Mouse (Mus musculus) limb, embryonic 12.5 days (tissue): Measurements from ENCODE around the gene Mrps27. TPM values are rescaled to one million over a fixed set of nuclear protein-coding genes. Genes with fewer than 3 reads are reported as not detected.

Source experiments
- ATAC-seq: fragments of 200-750 bp; cut with Nextera tagmentation; 2 replicates; pipeline ENCODE4 v1.8.0; 2017; ENCODE audit warnings: low read depth, moderate TSS enrichment; ENCODE audit not compliant: insufficient number of reproducible peaks, insufficient read depth, low FRiP score, low TSS enrichment
- H3K27ac ChIP-seq: fragments of 300-500 bp; sonication (generic); 2 replicates; pipeline ENCODE4 v1.5.1; 2016; ENCODE audit warnings: mild to moderate bottlenecking, moderate library complexity
- H3K27me3 ChIP-seq: fragments of 300-500 bp; sonication (generic); 2 replicates; pipeline ENCODE4 v1.6.1; 2016; ENCODE audit warnings: mild to moderate bottlenecking, moderate library complexity
- H3K36me3 ChIP-seq: fragments of 300-500 bp; sonication (generic); 2 replicates; pipeline ENCODE4 v1.6.1; 2016; ENCODE audit warnings: mild to moderate bottlenecking, moderate library complexity
- H3K4me1 ChIP-seq: fragments of 300-500 bp; sonication (generic); replicated peaks from 2 replicates; pipeline ENCODE4 v1.6.1; 2016
- H3K4me2 ChIP-seq: fragments of 300-500 bp; sonication (generic); 2 replicates; pipeline ENCODE4 v1.6.1; 2016; ENCODE audit warnings: mild to moderate bottlenecking, moderate library complexity
- H3K4me3 ChIP-seq: fragments of 300-500 bp; sonication (generic); replicated peaks from 2 replicates; pipeline ENCODE4 v1.5.1; 2016; ENCODE audit warnings: mild to moderate bottlenecking
- H3K9ac ChIP-seq: fragments of 300-500 bp; sonication (generic); replicated peaks from 2 replicates; pipeline ENCODE4 v1.6.1; 2016; ENCODE audit warnings: mild to moderate bottlenecking, moderate library complexity
- H3K9me3 ChIP-seq: fragments of 300-500 bp; sonication (generic); 2 replicates; pipeline ENCODE4 v1.6.1; 2016; ENCODE audit warnings: mild to moderate bottlenecking, moderate library complexity
- WGBS: fragments of 180-500 bp; shearing (Covaris S2); methylation state at CpG from one replicate; pipeline ENCODE4 v1.1.7; 2016; 5-methylcytosine and 5-hydroxymethylcytosine counted together
- polyA plus RNA-seq: library from polyadenylated mRNA; unstranded; fragments of >200 nt; fragmentation: Nextera tagmentation; extraction: Ambion mirVana; gene quantifications from 2 replicates; pipeline ENCODE4 v1.2.1, GENCODE M21; 2016

Mrps27 gene
- polyA plus RNA-seq, 1 experiment from 2014 or later = 66.2 TPM

- Histone ChIP-seq H3K9me3 (no peaks in the 10 kb centered on the region), H3K9ac (no peak overlapping the region), H3K4me1 (peaks cover 15% of the 10 kb centered on the region), H3K27me3 (no peaks in the 10 kb centered on the region), H3K36me3 (peaks cover 10% of the 10 kb centered on the region), H3K4me3 (no peak overlapping the region), H3K27ac (no peak overlapping the region), H3K4me2 (no peak overlapping the region)
- no peak for ATAC-seq
- WGBS = 71% methylated on average over 7 of the region's 7 CpGs
These were observed 43.6 kb downstream of the Mrps27 start for GRCm38 (mm10) chr13:99387901-99388811.

GRCm38 (mm10) chr13:99391417-99391816 lies 46.8 kb downstream of the Mrps27 start:
- no peak for ATAC-seq
- Histone ChIP-seq H3K9ac (no peak overlapping the region), H3K4me1 (peaks cover 20% of the 10 kb centered on the region), H3K27ac (no peak overlapping the region), H3K4me2 (no peak overlapping the region), H3K36me3 (peaks cover 13% of the 10 kb centered on the region), H3K9me3 (no peaks in the 10 kb centered on the region), H3K27me3 (no peaks in the 10 kb centered on the region), H3K4me3 (no peak overlapping the region)
- 86% methylated on average over 3 of the region's 3 CpGs for WGBS

GRCm38 (mm10) chr13:99393128-99393527 lies 48.5 kb downstream of the Mrps27 start:
- no peaks in the 10 kb centered on the region for H3K27me3 ChIP-seq
- ATAC-seq = no peak
- H3K36me3 ChIP-seq = peaks cover 13% of the 10 kb centered on the region
- H3K9me3 ChIP-seq = no peaks in the 10 kb centered on the region
- WGBS = 84% methylated on average over 3 of the region's 3 CpGs
- no peak overlapping the region for H3K27ac ChIP-seq
- no peak overlapping the region for H3K4me2 ChIP-seq
- no peak overlapping the region for H3K9ac ChIP-seq
- peaks cover 16% of the 10 kb centered on the region for H3K4me1 ChIP-seq
- no peak overlapping the region for H3K4me3 ChIP-seq

GRCm38 (mm10) chr13:99394694-99395093 lies 50.1 kb downstream of the Mrps27 start:
- Histone ChIP-seq H3K9ac (no peak overlapping the region), H3K4me2 (no peak overlapping the region), H3K4me1 (peaks cover 28% of the 10 kb centered on the region), H3K27me3 (no peaks in the 10 kb centered on the region), H3K36me3 (peaks cover 13% of the 10 kb centered on the region), H3K4me3 (no peak overlapping the region), H3K9me3 (no peaks in the 10 kb centered on the region), H3K27ac (no peak overlapping the region; the same call in 1 of the 2 replicates)
- no peak for ATAC-seq
- whole genome bisulfite sequencing = 73% methylated on average over 3 of the region's 3 CpGs

- Histone ChIP-seq H3K27ac (peak overlapping the region; percentile 37; the same call in 1 of the 2 replicates), H3K36me3 (peaks cover 13% of the 10 kb centered on the region), H3K4me1 (peaks cover 28% of the 10 kb centered on the region), H3K4me2 (no peak overlapping the region), H3K4me3 (no peak overlapping the region), H3K9ac (no peak overlapping the region), H3K9me3 (no peaks in the 10 kb centered on the region), H3K27me3 (no peaks in the 10 kb centered on the region)
- no peak for ATAC-seq
- WGBS = 75% methylated on average over 12 of the region's 12 CpGs
These were observed 50.9 kb downstream of the Mrps27 start for GRCm38 (mm10) chr13:99395531-99395930.

GRCm38 (mm10) chr13:99397228-99397627 lies 52.6 kb downstream of the Mrps27 start:
- Histone ChIP-seq H3K36me3 (peaks cover 15% of the 10 kb centered on the region), H3K9ac (no peak overlapping the region), H3K27ac (no peak overlapping the region), H3K4me1 (peaks cover 31% of the 10 kb centered on the region), H3K27me3 (no peaks in the 10 kb centered on the region), H3K4me3 (no peak overlapping the region), H3K4me2 (no peak overlapping the region), H3K9me3 (no peaks in the 10 kb centered on the region)
- ATAC-seq = no peak
- WGBS = 77% methylated on average over 7 of the region's 7 CpGs

- no peaks in the 10 kb centered on the region for H3K9me3 ChIP-seq
- peaks cover 17% of the 10 kb centered on the region for H3K36me3 ChIP-seq
- no peak overlapping the region for H3K4me2 ChIP-seq
- peak overlapping the region; percentile 18; the same call in 1 of the 2 replicates for H3K27ac ChIP-seq
- H3K27me3 ChIP-seq = no peaks in the 10 kb centered on the region
- 83% methylated on average over 12 of the region's 12 CpGs for WGBS
- no peak overlapping the region for H3K4me3 ChIP-seq
- no peak for ATAC-seq
- peaks cover 38% of the 10 kb centered on the region for H3K4me1 ChIP-seq
- H3K9ac ChIP-seq = no peak overlapping the region
These were observed 53.6 kb downstream of the Mrps27 start for GRCm38 (mm10) chr13:99398149-99398701.

GRCm38 (mm10) chr13:99399373-99399772 lies 54.8 kb downstream of the Mrps27 start:
- WGBS = 79% methylated on average over 4 of the region's 4 CpGs
- no peak for ATAC-seq

GRCm38 (mm10) chr13:99409216-99409615 lies 64.6 kb downstream of the Mrps27 start:
- ATAC-seq = no peak
- 33% methylated on average over 2 of the region's 2 CpGs for WGBS
- H3K4me3 ChIP-seq = no peak overlapping the region
- peaks cover 35% of the 10 kb centered on the region for H3K4me1 ChIP-seq
- no peak overlapping the region for H3K4me2 ChIP-seq
- H3K36me3 ChIP-seq = peaks cover 65% of the 10 kb centered on the region
- H3K27ac ChIP-seq = no peak overlapping the region
- no peaks in the 10 kb centered on the region for H3K27me3 ChIP-seq
- H3K9ac ChIP-seq = no peak overlapping the region
- H3K9me3 ChIP-seq = no peaks in the 10 kb centered on the region

More at GRCm38 (mm10) chr13:99399373-99399772, 54.8 kb downstream of the Mrps27 start:
- H3K4me2 ChIP-seq = no peak overlapping the region
- H3K27ac ChIP-seq = no peak overlapping the region
- H3K9ac ChIP-seq = no peak overlapping the region
- no peak overlapping the region for H3K4me3 ChIP-seq
- peaks cover 21% of the 10 kb centered on the region for H3K36me3 ChIP-seq
- H3K4me1 ChIP-seq = peaks cover 38% of the 10 kb centered on the region
- H3K9me3 ChIP-seq = no peaks in the 10 kb centered on the region
- H3K27me3 ChIP-seq = no peaks in the 10 kb centered on the region

- H3K27ac ChIP-seq = no peak overlapping the region
These were observed 66.3 kb downstream of the Mrps27 start for GRCm38 (mm10) chr13:99410611-99411515.

GRCm38 (mm10) chr13:99411761-99412160 lies 67.2 kb downstream of the Mrps27 start:
- no peaks in the 10 kb centered on the region for H3K9me3 ChIP-seq
- no peak overlapping the region for H3K4me2 ChIP-seq
- 89% methylated on average over 3 of the region's 3 CpGs for whole genome bisulfite sequencing
- no peaks in the 10 kb centered on the region; the same call in 1 of the 2 replicates for H3K27me3 ChIP-seq
- no peak overlapping the region for H3K9ac ChIP-seq
- peaks cover 60% of the 10 kb centered on the region for H3K36me3 ChIP-seq
- H3K4me1 ChIP-seq = peaks cover 52% of the 10 kb centered on the region
- H3K27ac ChIP-seq = peak overlapping the region; percentile 87; the same call in 1 of the 2 replicates
- no peak overlapping the region for H3K4me3 ChIP-seq
- no peak for ATAC-seq

More at GRCm38 (mm10) chr13:99410611-99411515, 66.3 kb downstream of the Mrps27 start:
- WGBS = 90% methylated on average over 14 of the region's 14 CpGs
- Histone ChIP-seq H3K4me2 (no peak overlapping the region), H3K36me3 (peaks cover 62% of the 10 kb centered on the region), H3K27me3 (no peaks in the 10 kb centered on the region; the same call in 1 of the 2 replicates), H3K9ac (no peak overlapping the region), H3K4me1 (peaks cover 52% of the 10 kb centered on the region), H3K9me3 (no peaks in the 10 kb centered on the region), H3K4me3 (no peak overlapping the region)
- ATAC-seq = no peak
